Mouse (Mus musculus) MEL (cell line): ENCODE measurements around the gene Grpel1. TPM values are rescaled to one million over a fixed set of nuclear protein-coding genes. Genes with fewer than 3 reads are reported as not detected.

ENCODE experiments used
- DNase-seq: peaks from one replicate; pipeline ENCODE4 v3.0.0; 2011; ENCODE audit warnings: low read depth, low spot score
- H3K27ac ChIP-seq: 2 replicates; pipeline ENCODE4 v1.5.1; 2012; ENCODE audit warnings: low read depth, mild to moderate bottlenecking, control low read depth, low read length, moderate library complexity; ENCODE audit not compliant: control insufficient read depth
- H3K27me3 ChIP-seq, 2 experiments: fragments of 150-350 bp in 1 of 2; sonication (generic) in 1 of 2; 2 replicates each; pipeline ENCODE4 v1.6.1; 2012; ENCODE audit warnings: low read length in 2 of 2, mild to moderate bottlenecking in 2 of 2, improper control_type of control experiment in 1 of 2, moderate library complexity in 1 of 2; ENCODE audit not compliant: insufficient read depth in 2 of 2, control insufficient read depth in 1 of 2
- H3K36me3 ChIP-seq, 2 experiments: 2 replicates each; pipeline ENCODE4 v1.6.1; 2012 to 2014; ENCODE audit warnings: low read length in 2 of 2, improper control_type of control experiment in 1 of 2, inconsistent platforms in 1 of 2, mild to moderate bottlenecking in 1 of 2; ENCODE audit not compliant: insufficient read depth in 2 of 2, control insufficient read depth in 1 of 2
- H3K4me1 ChIP-seq, 2 experiments: fragments of 150-350 bp in 1 of 2; sonication (generic) in 1 of 2; 2 replicates each; pipeline ENCODE4 v1.6.1; 2012; ENCODE audit warnings: low read length in 2 of 2, improper control_type of control experiment in 1 of 2, mild to moderate bottlenecking in 1 of 2; ENCODE audit not compliant: insufficient read depth in 2 of 2, control insufficient read depth in 1 of 2
- H3K4me3 ChIP-seq, 2 experiments: fragments of 150-350 bp in 1 of 2; sonication (generic) in 1 of 2; 2 replicates each; pipeline ENCODE4 v1.5.1; 2012; ENCODE audit warnings: low read depth in 2 of 2, low read length in 2 of 2, mild to moderate bottlenecking in 2 of 2, moderate library complexity in 2 of 2, control low read depth in 1 of 2, improper control_type of control experiment in 1 of 2; ENCODE audit not compliant: control insufficient read depth in 1 of 2, insufficient read depth in 1 of 2
- H3K79me2 ChIP-seq: 2 replicates; pipeline ENCODE4 v1.6.1; 2012; ENCODE audit warnings: mild to moderate bottlenecking, low read length, moderate library complexity; ENCODE audit not compliant: control insufficient read depth, poor library complexity, insufficient read depth
- H3K9ac ChIP-seq: 2 replicates; pipeline ENCODE4 v1.6.1; 2012; ENCODE audit warnings: low read depth, mild to moderate bottlenecking, control low read depth, low read length, moderate library complexity; ENCODE audit not compliant: control insufficient read depth, poor library complexity, severe bottlenecking
- H3K9me3 ChIP-seq: fragments of 150-350 bp; sonication (generic); replicated peaks from 2 replicates; pipeline ENCODE4 v1.6.1; 2012; ENCODE audit warnings: mild to moderate bottlenecking, low read length, improper control_type of control experiment, moderate library complexity; ENCODE audit not compliant: insufficient read depth
- CHD1 ChIP-seq: IDR thresholded peaks from 2 replicates; pipeline ENCODE4 v1.6.1; 2012; ENCODE audit warnings: low read depth, mild to moderate bottlenecking, inconsistent platforms, low read length, improper control_type of control experiment
- CHD2 ChIP-seq: IDR thresholded peaks from 2 replicates; pipeline ENCODE4 v1.6.1; 2011; ENCODE audit warnings: low read length, improper control_type of control experiment
- CTCF ChIP-seq, 3 experiments: IDR thresholded peaks in 2 of 3; conservative IDR thresholded peaks in 1 of 3; 2 replicates each; pipeline ENCODE4 v1.5.1; 2011 to 2012; ENCODE audit warnings: low read length in 3 of 3, low read depth in 2 of 3, mild to moderate bottlenecking in 2 of 3, improper control_type of control experiment in 1 of 3, inconsistent platforms in 1 of 3, mixed read lengths in 1 of 3, moderate library complexity in 1 of 3; ENCODE audit not compliant: control insufficient read depth in 1 of 3, insufficient read depth in 1 of 3, poor library complexity in 1 of 3, severe bottlenecking in 1 of 3
- ELF1 ChIP-seq: IDR thresholded peaks from 2 replicates; pipeline ENCODE4 v1.6.1; 2014; ENCODE audit warnings: low read depth, mild to moderate bottlenecking, inconsistent platforms, low read length, improper control_type of control experiment, moderate library complexity
- ETS1 ChIP-seq: IDR thresholded peaks from 2 replicates; pipeline ENCODE4 v1.6.1; 2012; ENCODE audit warnings: low read depth, mild to moderate bottlenecking, inconsistent platforms, low read length, improper control_type of control experiment, moderate library complexity
- JUND ChIP-seq: IDR thresholded peaks from 2 replicates; pipeline ENCODE4 v1.6.1; 2011; ENCODE audit warnings: low read depth, mild to moderate bottlenecking, improper control_type of control experiment, low read length
- MAFK ChIP-seq: IDR thresholded peaks from 2 replicates; pipeline ENCODE4 v1.6.1; 2011; ENCODE audit warnings: low read depth, mild to moderate bottlenecking, low read length, improper control_type of control experiment, borderline replicate concordance
- MAX ChIP-seq: IDR thresholded peaks from 2 replicates; pipeline ENCODE4 v1.6.1; 2011; ENCODE audit warnings: low read length, improper control_type of control experiment
- MXI1 ChIP-seq: IDR thresholded peaks from 2 replicates; pipeline ENCODE4 v1.6.1; 2011; ENCODE audit warnings: mild to moderate bottlenecking, low read depth, low read length, improper control_type of control experiment
- NELFE ChIP-seq: IDR thresholded peaks from 2 replicates; pipeline ENCODE4 v1.6.1; 2011; ENCODE audit warnings: low read depth, low read length, improper control_type of control experiment
- POLR2A ChIP-seq, 2 experiments: IDR thresholded peaks; 2 replicates each; pipeline ENCODE4 v1.6.1; 2011 to 2012; ENCODE audit warnings: low read length in 2 of 2, mild to moderate bottlenecking in 2 of 2, control low read depth in 1 of 2, improper control_type of control experiment in 1 of 2, low read depth in 1 of 2, moderate library complexity in 1 of 2; ENCODE audit not compliant: control insufficient read depth in 1 of 2, insufficient read depth in 1 of 2, poor library complexity in 1 of 2
- POLR2AphosphoS2 ChIP-seq: IDR thresholded peaks from 2 replicates; pipeline ENCODE4 v1.6.1; 2011; ENCODE audit warnings: low read length, improper control_type of control experiment
- POLR2AphosphoS5 ChIP-seq: IDR thresholded peaks from 2 replicates; pipeline ENCODE4 v1.6.1; 2012; ENCODE audit warnings: low read depth, borderline replicate concordance, mild to moderate bottlenecking, inconsistent platforms, low read length, moderate library complexity, mixed read lengths
- SIN3A ChIP-seq: IDR thresholded peaks from 2 replicates; pipeline ENCODE4 v1.6.1; 2012; ENCODE audit warnings: low read length, improper control_type of control experiment, inconsistent platforms
- SMC3 ChIP-seq: IDR thresholded peaks from 2 replicates; pipeline ENCODE4 v1.6.1; 2011; ENCODE audit warnings: low read depth, low read length, improper control_type of control experiment
- TBP ChIP-seq: IDR thresholded peaks from 2 replicates; pipeline ENCODE4 v1.8.0; 2011; ENCODE audit warnings: low read depth, low read length, improper control_type of control experiment
- TCF12 ChIP-seq: IDR thresholded peaks from 2 replicates; pipeline ENCODE4 v1.6.1; 2014; ENCODE audit warnings: low read depth, mild to moderate bottlenecking, inconsistent platforms, low read length, improper control_type of control experiment, moderate library complexity
- USF1 ChIP-seq: IDR thresholded peaks from 2 replicates; pipeline ENCODE4 v1.6.1; 2014; ENCODE audit warnings: low read depth, mild to moderate bottlenecking, inconsistent platforms, low read length, improper control_type of control experiment, moderate library complexity
- USF2 ChIP-seq, 2 experiments: IDR thresholded peaks; 2 replicates each; pipeline ENCODE4 v1.6.1; 2011 to 2012; ENCODE audit warnings: improper control_type of control experiment in 2 of 2, low read length in 2 of 2, borderline replicate concordance in 1 of 2, inconsistent platforms in 1 of 2, low read depth in 1 of 2, mild to moderate bottlenecking in 1 of 2; ENCODE audit not compliant: insufficient read depth in 1 of 2
- ZKSCAN1 ChIP-seq: IDR thresholded peaks from 2 replicates; pipeline ENCODE4 v1.6.1; 2012; ENCODE audit warnings: low read depth, mild to moderate bottlenecking, inconsistent platforms, low read length, improper control_type of control experiment, moderate library complexity
- ZMIZ1 ChIP-seq: IDR thresholded peaks from 2 replicates; pipeline ENCODE4 v1.6.1; 2012; ENCODE audit warnings: low read depth, mild to moderate bottlenecking, inconsistent platforms, low read length, improper control_type of control experiment, moderate library complexity
- ZNF384 ChIP-seq: IDR thresholded peaks from 2 replicates; pipeline ENCODE4 v1.6.1; 2012; ENCODE audit warnings: low read depth, mild to moderate bottlenecking, inconsistent platforms, low read length, improper control_type of control experiment
- polyA plus RNA-seq, 2 experiments: library from polyadenylated mRNA; stranded (reverse) in 1 of 2; unstranded in 1 of 2; fragments of >175 nt in 1 of 2; fragments of >200 nt in 1 of 2; gene quantifications; 2 replicates each; pipeline versions ENCODE4 v1.2.1 to v1.2.4; 2012; ENCODE audit warnings: low replicate concordance in 2 of 2, low read depth in 1 of 2; ENCODE audit not compliant: insufficient read length in 2 of 2, insufficient read depth in 1 of 2, missing spikeins in 1 of 2
- total RNA-seq: library from RNA; depleted of rRNA; stranded (reverse); fragments of 300-350 nt; gene quantifications from 2 replicates; pipeline ENCODE4 v1.2.3, GENCODE M21; 2012

Gene Grpel1
- total and polyA plus RNA-seq, 3 experiments = 41.1 to 87.4 (median 75.7) TPM

GRCm38 (mm10) chr5:36451872-36452389, 12.9 kb upstream of the Grpel1 start:
- H3K79me2 ChIP-seq = no peaks in the 10 kb centered on the region
- H3K4me3 ChIP-seq = no peak overlapping the region
- no peak for TF ChIP-seq USF1
- TF ChIP-seq TCF12 = no peak
- TF ChIP-seq NELFE = no peak
- no peak for TF ChIP-seq SMC3
- no peak for TF ChIP-seq JUND
- TF ChIP-seq ZMIZ1 = no peak
- TF ChIP-seq ETS1 = no peak
- no peak for TF ChIP-seq ZKSCAN1
- no peak for TF ChIP-seq SIN3A
- no peak overlapping the region for H3K9ac ChIP-seq
- H3K9me3 ChIP-seq = no peaks in the 10 kb centered on the region
- H3K27me3 ChIP-seq = no peaks in the 10 kb centered on the region
- no peak for DNase-seq
- no peaks in the 10 kb centered on the region for H3K4me1 ChIP-seq
- no peak overlapping the region for H3K27ac ChIP-seq
- no peaks in the 10 kb centered on the region for H3K36me3 ChIP-seq

- TF ChIP-seq ZMIZ1 (no peak), TCF12 (no peak), CTCF (IDR thresholded peaks at IDR 0.05 in 2 of 3, conservative IDR thresholded peaks at IDR 0.05 in 1 of 3; ENCODE audit: control insufficient read depth in 1 of 3, insufficient read depth in 1 of 3, low read depth in 2 of 3, low read length in 3 of 3, poor library complexity in 1 of 3, severe bottlenecking in 1 of 3) (no peak), MXI1 (no peak), MAFK (no peak), ELF1 (no peak), TBP (no peak), POLR2AphosphoS5 (no peak), ETS1 (no peak), SIN3A (no peak), POLR2AphosphoS2 (no peak), MAX (no peak), CHD1 (no peak), USF2 (IDR thresholded peaks at IDR 0.05; ENCODE audit: borderline replicate concordance in 1 of 2, insufficient read depth in 1 of 2, low read depth in 1 of 2, low read length in 2 of 2) (no peak), ZNF384 (no peak), POLR2A (IDR thresholded peaks at IDR 0.05; ENCODE audit: control insufficient read depth in 1 of 2, insufficient read depth in 1 of 2, low read depth in 1 of 2, low read length in 2 of 2, poor library complexity in 1 of 2) (no peak), ZKSCAN1 (no peak), CHD2 (no peak)
- Histone ChIP-seq H3K9ac (no peak overlapping the region), H3K9me3 (no peaks in the 10 kb centered on the region), H3K36me3 (no peaks in the 10 kb centered on the region), H3K4me1 (no peaks in the 10 kb centered on the region), H3K27ac (no peak overlapping the region), H3K27me3 (no peaks in the 10 kb centered on the region), H3K4me3 (no peak overlapping the region), H3K79me2 (no peaks in the 10 kb centered on the region)
- DNase-seq = no peak
These were observed 12.0 kb upstream of the Grpel1 start for GRCm38 (mm10) chr5:36452821-36453220.
